Mouse (Mus musculus): Measurements from ENCODE around the gene Pcyt1b.
A peak's percentile ranks its signal among the peaks of the same experiment; 100 is the strongest.

Gene Pcyt1b

GRCm38 (mm10) chrX:93732975-93733748 lies 78.5 kb downstream of the Pcyt1b start:
- no peak for DNase-seq (ENCODE audit: low spot score)

- DNase-seq (ENCODE audit: low spot score) = no peak
Observed at GRCm38 (mm10) chrX:93749165-93749564, 94.5 kb downstream of the Pcyt1b start.

GRCm38 (mm10) chrX:93750566-93750965 lies 95.9 kb downstream of the Pcyt1b start:
- DNase-seq (ENCODE audit: low spot score) = no peak

- no peak for DNase-seq (ENCODE audit: low spot score)
Observed at GRCm38 (mm10) chrX:93755210-93755842, 100.7 kb downstream of the Pcyt1b start.

GRCm38 (mm10) chrX:93756867-93757455 lies 102.3 kb downstream of the Pcyt1b start:
- DNase-seq (ENCODE audit: low spot score) = no peak

- no peak for DNase-seq (ENCODE audit: low spot score)
Observed at GRCm38 (mm10) chrX:93760770-93761169, 106.1 kb downstream of the Pcyt1b start.

- no peak for DNase-seq (ENCODE audit: low spot score)
Observed at GRCm38 (mm10) chrX:93789562-93789961, 134.9 kb downstream of the Pcyt1b start.

- DNase-seq (ENCODE audit: low spot score) = peak; percentile 21
Observed at GRCm38 (mm10) chrX:93793168-93793567, 138.5 kb downstream of the Pcyt1b start.
